Mouse (Mus musculus) hematopoietic multipotent progenitor cell, adult 10-12 weeks (in vitro differentiated cells): ENCODE data around the gene Slc11a2. TPM values are rescaled to one million over a fixed set of nuclear protein-coding genes. Genes with fewer than 3 reads are reported as not detected.

ENCODE experiments used
- polyA plus RNA-seq: library from polyadenylated mRNA; stranded (reverse); fragments of >175 nt; gene quantifications from 2 replicates; pipeline ENCODE4 v1.2.3, GENCODE M21; 2012; ENCODE audit warnings: low replicate concordance

Gene Slc11a2
- 2.2 and 3.5 TPM in 2 replicates for polyA plus RNA-seq

GRCm38 (mm10) chr15:100424396-100425122, at the start of gene Slc11a2:
Slc11a2 (minus strand) TSS chr15:100425072.

GRCm38 (mm10) chr15:100468295-100469188, 43.7 kb upstream of the Slc11a2 start, which contains the start of gene Letmd1:
Letmd1 (plus strand) TSS chr15:100469023.

GRCm38 (mm10) chr15:100421758-100422197, 3.1 kb downstream of the Slc11a2 start, which contains the start of gene Gm5475:
Gm5475 (plus strand) TSS chr15:100422147.

GRCm38 (mm10) chr15:100364242-100364641, 60.6 kb downstream of the Slc11a2 start, which contains the start of gene Higd1c:
Higd1c (plus strand) TSS chr15:100364542.

GRCm38 (mm10) chr15:100352711-100353250, 72.1 kb downstream of the Slc11a2 start, which contains the start of the genes Methig1 and Mettl7a2:
Methig1 (plus strand) TSS chr15:100353149.
Mettl7a2 (plus strand) TSS chr15:100353200.

Other genes starting within 250 kb of the Slc11a2 start
- 32.7 and 55.2 TPM in 2 replicates for gene Atf1, start 197.3 kb downstream of the Slc11a2 start, polyA plus RNA-seq
- not detected in 2 replicates for gene Tmprss12, start 144.2 kb downstream of the Slc11a2 start, polyA plus RNA-seq
- gene Mettl7a1, start 120.9 kb downstream of the Slc11a2 start, polyA plus RNA-seq, result 31.8 and 54.7 TPM in 2 replicates
- gene Mettl7a3, start 90.1 kb downstream of the Slc11a2 start, polyA plus RNA-seq, result not detected in 2 replicates
- not detected in 2 replicates for gene Methig1, start 71.9 kb downstream of the Slc11a2 start, polyA plus RNA-seq
- gene Mettl7a2, start 71.9 kb downstream of the Slc11a2 start, polyA plus RNA-seq, result not detected in 2 replicates
- gene Higd1c, start 60.5 kb downstream of the Slc11a2 start, polyA plus RNA-seq, result not detected in 2 replicates
- 0.05 TPM in 1 of 2 replicates, not detected in the other for gene Gm5475, start 2.9 kb downstream of the Slc11a2 start, polyA plus RNA-seq
- 13.1 and 38.6 TPM in 2 replicates for gene Letmd1, start 44.0 kb upstream of the Slc11a2 start, polyA plus RNA-seq
- 1.7 and 2.5 TPM in 2 replicates for gene Csrnp2, start 70.4 kb upstream of the Slc11a2 start, polyA plus RNA-seq
- 3.1 and 3.6 TPM in 2 replicates for gene Tfcp2, start 126.9 kb upstream of the Slc11a2 start, polyA plus RNA-seq
- gene Pou6f1, start 174.9 kb upstream of the Slc11a2 start, polyA plus RNA-seq, result 86.9 and 151 TPM in 2 replicates
- 74.0 and 97.2 TPM in 2 replicates for gene Dazap2, start 190.3 kb upstream of the Slc11a2 start, polyA plus RNA-seq
- gene Smagp, start 211.9 kb upstream of the Slc11a2 start, polyA plus RNA-seq, result 75.2 and 110 TPM in 2 replicates
- gene Bin2, start 244.5 kb upstream of the Slc11a2 start, polyA plus RNA-seq, result 262 and 665 TPM in 2 replicates